Mouse (Mus musculus): ENCODE data around the gene Topors. TPM values are rescaled to one million over a fixed set of nuclear protein-coding genes. Genes with fewer than 3 reads are reported as not detected.

Topors gene
- polyA plus RNA-seq, 2 experiments: 20.2 to 43.4 TPM

GRCm38 (mm10) chr4:40289046-40289445 is 19.4 kb upstream of the Topors start:
- DNase-seq (ENCODE audit: low spot score): no peak
- Histone ChIP-seq H3K9ac (ENCODE audit: low read depth, low read length, severe bottlenecking) (no peak overlapping the region), H3K27me3 (ENCODE audit: control insufficient read depth, insufficient read depth, low read length) (no peaks in the 10 kb centered on the region), H3K27ac (replicated peaks; ENCODE audit: low read depth, low read length) (no peak overlapping the region), H3K4me2 (replicated peaks; ENCODE audit: low read depth, low read length, severe bottlenecking) (no peak overlapping the region), H3K9me3 (ENCODE audit: control insufficient read depth, low read length) (no peaks in the 10 kb centered on the region), H3K4me1 (ENCODE audit: control insufficient read depth, insufficient read depth, low read length) (no peaks in the 10 kb centered on the region), H3K4me3 (replicated peaks; ENCODE audit: low read length) (no peak overlapping the region), H3K36me3 (ENCODE audit: control insufficient read depth, insufficient read depth, low read length) (no peaks in the 10 kb centered on the region)
- no peak for ATAC-seq (ENCODE audit: low FRiP score, low read depth)
- TF ChIP-seq POLR2A (IDR thresholded peaks at IDR 0.05; ENCODE audit: borderline replicate concordance, extremely low read depth, insufficient read depth, insufficient read length): no peak
- 80% methylated on average over 2 of the region's 2 CpGs for WGBS

GRCm38 (mm10) chr4:40287415-40287814 is 17.8 kb upstream of the Topors start:
- H3K36me3 ChIP-seq (ENCODE audit: control insufficient read depth, insufficient read depth, low read length): no peaks in the 10 kb centered on the region
- TF ChIP-seq POLR2A (IDR thresholded peaks at IDR 0.05; ENCODE audit: borderline replicate concordance, extremely low read depth, insufficient read depth, insufficient read length): no peak
- no peaks in the 10 kb centered on the region for H3K27me3 ChIP-seq (ENCODE audit: control insufficient read depth, insufficient read depth, low read length)
- DNase-seq (ENCODE audit: low spot score) (no peak), ATAC-seq (ENCODE audit: low FRiP score, low read depth) (no peak)
- no peak overlapping the region for H3K4me3 ChIP-seq (replicated peaks; ENCODE audit: low read length)
- H3K4me1 ChIP-seq (ENCODE audit: control insufficient read depth, insufficient read depth, low read length): no peaks in the 10 kb centered on the region
- no peak overlapping the region for H3K9ac ChIP-seq (ENCODE audit: low read depth, low read length, severe bottlenecking)
- no peak overlapping the region for H3K27ac ChIP-seq (replicated peaks; ENCODE audit: low read depth, low read length)
- WGBS: 77% methylated on average over 6 of the region's 6 CpGs
- H3K4me2 ChIP-seq (replicated peaks; ENCODE audit: low read depth, low read length, severe bottlenecking): no peak overlapping the region
- no peaks in the 10 kb centered on the region for H3K9me3 ChIP-seq (ENCODE audit: control insufficient read depth, low read length)

- Histone ChIP-seq H3K9me3 (ENCODE audit: control insufficient read depth, low read length) (no peaks in the 10 kb centered on the region), H3K4me2 (replicated peaks; ENCODE audit: low read depth, low read length, severe bottlenecking) (no peak overlapping the region), H3K4me3 (replicated peaks; ENCODE audit: low read length) (no peak overlapping the region), H3K9ac (ENCODE audit: low read depth, low read length, severe bottlenecking) (no peak overlapping the region), H3K27ac (replicated peaks; ENCODE audit: low read depth, low read length) (no peak overlapping the region), H3K27me3 (ENCODE audit: control insufficient read depth, insufficient read depth, low read length) (no peaks in the 10 kb centered on the region), H3K36me3 (ENCODE audit: control insufficient read depth, insufficient read depth, low read length) (no peaks in the 10 kb centered on the region), H3K4me1 (ENCODE audit: control insufficient read depth, insufficient read depth, low read length) (no peaks in the 10 kb centered on the region)
- ATAC-seq (ENCODE audit: low FRiP score, low read depth) (no peak), DNase-seq (ENCODE audit: low spot score) (peak; percentile 83)
- WGBS: 16% methylated on average over 4 of the region's 4 CpGs
- TF ChIP-seq POLR2A (IDR thresholded peaks at IDR 0.05; ENCODE audit: borderline replicate concordance, extremely low read depth, insufficient read depth, insufficient read length): no peak
These were observed 15.9 kb upstream of the Topors start for GRCm38 (mm10) chr4:40285582-40285981.

GRCm38 (mm10) chr4:40279276-40279900 is 9.7 kb upstream of the Topors start, which contains the start of gene Ndufb6:
TSS of gene Ndufb6 (minus strand) at chr4:40279421.
- Histone ChIP-seq H3K4me2 (replicated peaks; ENCODE audit: low read depth, low read length, severe bottlenecking) (peak within 1 kb of the TSS; percentile 83), H3K4me3 (replicated peaks; ENCODE audit: low read length) (peak within 1 kb of the TSS; percentile 98), H3K36me3 (ENCODE audit: control insufficient read depth, insufficient read depth, low read length) (peaks cover 10% of the 10 kb centered on the region), H3K9ac (ENCODE audit: low read depth, low read length, severe bottlenecking) (peak within 1 kb of the TSS; percentile 90), H3K4me1 (ENCODE audit: control insufficient read depth, insufficient read depth, low read length) (peaks cover 9% of the 10 kb centered on the region), H3K27ac (replicated peaks; ENCODE audit: low read depth, low read length) (peak within 1 kb of the TSS; percentile 77), H3K9me3 (ENCODE audit: control insufficient read depth, low read length) (no peaks in the 10 kb centered on the region), H3K27me3 (ENCODE audit: control insufficient read depth, insufficient read depth, low read length) (no peaks in the 10 kb centered on the region)
- peak; percentile 96 for ATAC-seq (ENCODE audit: low FRiP score, low read depth)
- peak; percentile 96 for DNase-seq (ENCODE audit: low spot score)
- WGBS: 0% methylated on average over 35 of the region's 36 CpGs
- TF ChIP-seq POLR2A (IDR thresholded peaks at IDR 0.05; ENCODE audit: borderline replicate concordance, extremely low read depth, insufficient read depth, insufficient read length): peak; percentile 83; the same call in 1 of the 2 replicates

GRCm38 (mm10) chr4:40278880-40279275 is 9.2 kb upstream of the Topors start:
- Histone ChIP-seq H3K4me1 (ENCODE audit: control insufficient read depth, insufficient read depth, low read length) (peaks cover 9% of the 10 kb centered on the region), H3K9me3 (ENCODE audit: control insufficient read depth, low read length) (no peaks in the 10 kb centered on the region), H3K4me2 (replicated peaks; ENCODE audit: low read depth, low read length, severe bottlenecking) (peak overlapping the region; percentile 83), H3K4me3 (replicated peaks; ENCODE audit: low read length) (peak overlapping the region; percentile 98), H3K36me3 (ENCODE audit: control insufficient read depth, insufficient read depth, low read length) (peaks cover 10% of the 10 kb centered on the region), H3K27ac (replicated peaks; ENCODE audit: low read depth, low read length) (peak overlapping the region; percentile 67; the same call in 1 of the 2 replicates), H3K27me3 (ENCODE audit: control insufficient read depth, insufficient read depth, low read length) (no peaks in the 10 kb centered on the region), H3K9ac (ENCODE audit: low read depth, low read length, severe bottlenecking) (peak overlapping the region; percentile 90)
- WGBS: 0% methylated on average over 21 of the region's 21 CpGs
- TF ChIP-seq POLR2A (IDR thresholded peaks at IDR 0.05; ENCODE audit: borderline replicate concordance, extremely low read depth, insufficient read depth, insufficient read length): no peak
- ATAC-seq (ENCODE audit: low FRiP score, low read depth) (peak; percentile 64), DNase-seq (ENCODE audit: low spot score) (no peak)

Measured in limb, embryonic 14.5 days (tissue).